Mouse (Mus musculus) erythroblast, embryonic 14.5 days (primary cell): ENCODE results near the gene Elmsan1.

Experiments
- GATA1 ChIP-seq: IDR thresholded peaks from 2 replicates; pipeline ENCODE4 v1.6.1; 2012; ENCODE audit warnings: low read length, inconsistent platforms, mixed read lengths
- TAL1 ChIP-seq: IDR thresholded peaks from 3 replicates; pipeline ENCODE4 v1.6.1; 2012; ENCODE audit warnings: low read length, inconsistent platforms, mixed read lengths

- TF ChIP-seq GATA1 (no peak), TAL1 (no peak)
Measured at GRCm38 (mm10) chr12:84128576-84128975, 90.1 kb downstream of the Elmsan1 start.
